Mouse (Mus musculus) stomach, embryonic 15.5 days (tissue): ENCODE measurements around the gene Ptprg. TPM values are rescaled to one million over a fixed set of nuclear protein-coding genes. Genes with fewer than 3 reads are reported as not detected.

Experiments
- ATAC-seq: fragments of 200-750 bp; cut with Nextera tagmentation; 2 replicates; pipeline ENCODE4 v1.8.0; 2017; ENCODE audit warnings: low read depth, moderate number of reproducible peaks, moderate TSS enrichment; ENCODE audit not compliant: insufficient read depth, low FRiP score
- H3K27ac ChIP-seq: fragments of 300-500 bp; sonication (generic); 2 replicates; pipeline ENCODE4 v1.5.1; 2015; ENCODE audit warnings: mild to moderate bottlenecking, inconsistent platforms
- H3K27me3 ChIP-seq: fragments of 300-500 bp; sonication (generic); replicated peaks from 2 replicates; pipeline ENCODE4 v1.6.1; 2015; ENCODE audit warnings: inconsistent platforms
- H3K36me3 ChIP-seq: fragments of 300-500 bp; sonication (generic); 2 replicates; pipeline ENCODE4 v1.6.1; 2015; ENCODE audit warnings: inconsistent platforms
- H3K4me1 ChIP-seq: fragments of 300-500 bp; sonication (generic); 2 replicates; pipeline ENCODE4 v1.6.1; 2015; ENCODE audit warnings: inconsistent platforms
- H3K4me2 ChIP-seq: fragments of 300-500 bp; sonication (generic); 2 replicates; pipeline ENCODE4 v1.6.1; 2015; ENCODE audit warnings: mild to moderate bottlenecking, inconsistent platforms
- H3K4me3 ChIP-seq: fragments of 300-500 bp; sonication (generic); replicated peaks from 2 replicates; pipeline ENCODE4 v1.5.1; 2015; ENCODE audit warnings: inconsistent platforms
- H3K9ac ChIP-seq: fragments of 300-500 bp; sonication (generic); 2 replicates; pipeline ENCODE4 v1.6.1; 2015; ENCODE audit warnings: inconsistent platforms
- H3K9me3 ChIP-seq: fragments of 300-500 bp; sonication (generic); 2 replicates; pipeline ENCODE4 v1.6.1; 2016; ENCODE audit warnings: inconsistent platforms
- WGBS: fragments of 180-500 bp; shearing (Covaris S2); methylation state at CpG from one replicate; pipeline ENCODE4 v1.1.7; 2015; 5-methylcytosine and 5-hydroxymethylcytosine counted together
- polyA plus RNA-seq: library from polyadenylated mRNA; unstranded; fragments of >200 nt; fragmentation: Nextera tagmentation; extraction: Ambion mirVana; gene quantifications from 2 replicates; pipeline ENCODE4 v1.2.1, GENCODE M21; 2015

Gene Ptprg
- polyA plus RNA-seq, 1 experiment from 2014 or later = 22.9 TPM

DNA sequence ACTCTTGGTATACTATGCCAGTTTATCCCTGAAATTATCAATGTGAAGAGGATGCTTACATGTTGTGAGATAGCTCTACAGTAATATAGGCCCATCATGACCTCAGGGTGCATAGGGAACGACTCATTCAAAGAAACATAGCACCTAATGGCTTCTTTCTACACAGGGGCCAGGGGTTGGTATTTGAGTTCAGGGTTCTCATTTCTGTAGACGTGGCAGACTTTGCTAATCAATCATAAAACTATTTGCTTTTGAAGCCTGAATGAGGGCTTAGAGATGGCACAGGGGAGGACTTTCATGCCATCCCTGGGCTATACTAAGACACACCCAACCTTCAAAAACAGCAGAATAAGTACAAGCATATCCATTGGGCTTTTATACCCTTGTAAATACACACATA, 16.4 kb downstream of the Ptprg start:
- H3K27me3 ChIP-seq = no peaks in the 10 kb centered on the region
- H3K9ac ChIP-seq = no peak overlapping the region
- H3K4me1 ChIP-seq = peaks cover 4% of the 10 kb centered on the region; the same call in 1 of the 2 replicates
- no peak for ATAC-seq
- no peaks in the 10 kb centered on the region for H3K36me3 ChIP-seq
- no peak overlapping the region for H3K27ac ChIP-seq
- WGBS = 46% methylated on average over 2 of the region's 2 CpGs
- H3K4me2 ChIP-seq = no peak overlapping the region
- H3K9me3 ChIP-seq = no peaks in the 10 kb centered on the region
- no peak overlapping the region for H3K4me3 ChIP-seq

- H3K4me3 ChIP-seq = no peak overlapping the region
- 65% methylated on average over 11 of the region's 11 CpGs for WGBS
Observed at GRCm38 (mm10) chr14:11571766-11572394, 18.5 kb downstream of the Ptprg start.

DNA sequence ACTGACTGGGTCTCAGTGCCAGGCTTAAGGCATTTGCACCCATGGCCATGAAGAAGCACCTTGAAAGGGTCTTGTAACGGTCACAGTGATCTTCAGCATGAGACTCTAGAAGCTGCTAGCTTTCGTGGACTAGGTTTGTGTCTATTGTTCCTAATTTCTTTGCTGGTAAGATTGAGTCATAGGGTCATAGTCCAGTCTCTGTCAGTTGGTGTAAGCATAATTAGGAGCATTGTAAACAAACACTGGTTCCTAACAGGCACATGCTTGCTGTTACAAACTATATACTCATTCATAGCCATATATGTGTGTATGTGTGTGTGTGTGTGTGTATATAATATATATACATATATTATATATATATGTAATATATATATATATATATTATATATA, 19.1 kb downstream of the Ptprg start:
- 77% methylated on average over 2 of the region's 2 CpGs for WGBS
- Histone ChIP-seq H3K4me1 (peaks cover 4% of the 10 kb centered on the region; the same call in 1 of the 2 replicates), H3K4me3 (no peak overlapping the region), H3K27me3 (no peaks in the 10 kb centered on the region), H3K36me3 (no peaks in the 10 kb centered on the region), H3K9ac (no peak overlapping the region), H3K9me3 (no peaks in the 10 kb centered on the region), H3K27ac (no peak overlapping the region), H3K4me2 (no peak overlapping the region)
- no peak for ATAC-seq

More at GRCm38 (mm10) chr14:11571766-11572394, 18.5 kb downstream of the Ptprg start:
- Histone ChIP-seq H3K27ac (no peak overlapping the region), H3K9ac (no peak overlapping the region), H3K36me3 (no peaks in the 10 kb centered on the region), H3K4me1 (peaks cover 4% of the 10 kb centered on the region; the same call in 1 of the 2 replicates), H3K4me2 (no peak overlapping the region), H3K9me3 (no peaks in the 10 kb centered on the region), H3K27me3 (no peaks in the 10 kb centered on the region)
- no peak for ATAC-seq

- Histone ChIP-seq H3K9ac (no peak overlapping the region), H3K36me3 (no peaks in the 10 kb centered on the region), H3K4me2 (no peak overlapping the region), H3K27me3 (no peaks in the 10 kb centered on the region), H3K4me1 (peaks cover 8% of the 10 kb centered on the region; the same call in 1 of the 2 replicates), H3K9me3 (no peaks in the 10 kb centered on the region), H3K4me3 (no peak overlapping the region), H3K27ac (no peak overlapping the region)
- no peak for ATAC-seq
- 64% methylated on average over 5 of the region's 5 CpGs for WGBS
Observed at GRCm38 (mm10) chr14:11573710-11574109, 20.4 kb downstream of the Ptprg start.

- H3K27me3 ChIP-seq = no peaks in the 10 kb centered on the region
- ATAC-seq = no peak
- 0 out of 2 replicates have a peak, but pooled peaks cover 4% of the 10 kb centered on the region for H3K4me1 ChIP-seq
- no peak overlapping the region for H3K9ac ChIP-seq
- no peaks in the 10 kb centered on the region for H3K9me3 ChIP-seq
- H3K36me3 ChIP-seq = no peaks in the 10 kb centered on the region
- WGBS = 29% methylated on average over 9 of the region's 9 CpGs
- no peak overlapping the region for H3K27ac ChIP-seq
- no peak overlapping the region for H3K4me2 ChIP-seq
- H3K4me3 ChIP-seq = no peak overlapping the region
Observed at GRCm38 (mm10) chr14:11577276-11577909, 24.1 kb downstream of the Ptprg start.

DNA sequence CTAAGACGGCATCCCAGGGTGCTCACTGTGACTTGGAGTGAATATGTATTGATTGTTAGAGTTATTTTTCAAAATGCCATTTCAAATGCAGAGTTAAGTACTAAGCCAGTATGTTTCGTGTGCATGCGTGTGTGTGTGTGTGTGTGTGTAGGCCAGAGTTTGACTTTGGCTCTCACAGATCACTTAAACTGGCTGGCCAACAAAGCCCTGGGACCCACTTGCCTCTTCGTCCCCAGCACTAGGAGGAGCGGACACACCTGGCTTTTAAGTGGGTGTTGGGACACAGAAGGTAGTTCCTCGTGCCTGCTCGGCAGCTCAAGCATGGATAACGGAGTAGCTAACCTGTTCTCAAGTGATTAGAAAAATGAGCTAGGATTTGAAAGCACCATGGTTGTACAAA, 24.6 kb downstream of the Ptprg start:
- Histone ChIP-seq H3K36me3 (no peaks in the 10 kb centered on the region), H3K27me3 (no peaks in the 10 kb centered on the region), H3K4me1 (0 out of 2 replicates have a peak, but pooled peaks cover 4% of the 10 kb centered on the region), H3K27ac (no peak overlapping the region), H3K9ac (no peak overlapping the region), H3K9me3 (no peaks in the 10 kb centered on the region), H3K4me2 (no peak overlapping the region), H3K4me3 (no peak overlapping the region)
- WGBS = 66% methylated on average over 8 of the region's 8 CpGs
- ATAC-seq = no peak

DNA sequence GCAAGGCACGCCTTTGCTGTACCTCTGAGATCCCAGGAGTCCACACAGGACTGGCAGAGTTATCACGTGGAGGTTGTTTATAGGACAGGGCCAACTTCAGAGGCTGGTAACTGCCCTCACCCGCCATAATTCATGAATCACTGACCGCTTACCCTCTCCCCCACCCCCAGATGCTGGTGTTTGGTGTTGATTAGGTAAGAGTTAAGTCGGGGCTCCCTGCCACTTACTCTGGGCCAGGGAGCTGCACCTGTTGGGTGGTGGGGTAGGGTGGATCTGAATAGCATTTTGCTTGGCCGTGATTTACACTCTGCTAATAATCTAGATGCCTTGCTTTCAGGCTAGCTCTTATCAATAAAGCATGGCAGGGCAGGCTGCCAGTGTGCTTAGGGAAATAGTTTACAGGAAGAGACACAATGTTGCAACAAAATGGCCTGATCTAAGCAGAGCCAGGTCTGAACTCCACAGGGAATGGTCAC, 25.2 kb downstream of the Ptprg start:
- no peak overlapping the region for H3K4me2 ChIP-seq
- ATAC-seq = peak; percentile 47; the same call in 1 of the 2 replicates
- H3K9ac ChIP-seq = no peak overlapping the region
- H3K27me3 ChIP-seq = no peaks in the 10 kb centered on the region
- H3K4me3 ChIP-seq = no peak overlapping the region
- 0 out of 2 replicates have a peak, but pooled peaks cover 4% of the 10 kb centered on the region for H3K4me1 ChIP-seq
- no peaks in the 10 kb centered on the region for H3K36me3 ChIP-seq
- H3K27ac ChIP-seq = no peak overlapping the region
- WGBS = 37% methylated on average over 6 of the region's 6 CpGs
- H3K9me3 ChIP-seq = no peaks in the 10 kb centered on the region

DNA sequence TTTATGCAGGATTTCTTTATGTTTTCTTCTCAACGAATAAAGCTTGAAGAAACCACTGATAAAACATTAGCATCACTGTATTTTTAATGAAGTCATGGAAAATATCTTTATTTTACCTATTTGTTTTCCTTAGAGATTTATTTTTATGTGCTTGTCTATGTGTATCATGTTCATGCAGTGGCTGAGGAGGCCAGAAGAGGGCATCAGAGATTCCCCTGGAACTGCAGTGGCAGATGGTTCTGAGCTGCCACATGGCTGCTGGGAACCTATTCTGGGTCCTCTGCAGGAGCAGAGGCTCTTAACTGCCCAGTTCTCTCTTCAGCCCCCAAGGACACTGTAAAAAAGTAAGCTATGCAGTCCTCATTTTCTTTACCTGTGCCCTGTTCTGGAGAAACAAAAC, 26.6 kb downstream of the Ptprg start:
- no peaks in the 10 kb centered on the region for H3K36me3 ChIP-seq
- no peak overlapping the region for H3K27ac ChIP-seq
- no peak overlapping the region for H3K4me3 ChIP-seq
- WGBS = 71% methylated on average over 1 of the region's 1 CpGs
- H3K9me3 ChIP-seq = no peaks in the 10 kb centered on the region
- H3K4me2 ChIP-seq = no peak overlapping the region
- no peak overlapping the region for H3K9ac ChIP-seq
- no peaks in the 10 kb centered on the region for H3K27me3 ChIP-seq
- no peak for ATAC-seq
- H3K4me1 ChIP-seq = 0 out of 2 replicates have a peak, but pooled peaks cover 4% of the 10 kb centered on the region

GRCm38 (mm10) chr14:11584263-11584662, 30.9 kb downstream of the Ptprg start:
- no peaks in the 10 kb centered on the region for H3K36me3 ChIP-seq
- H3K27me3 ChIP-seq = no peaks in the 10 kb centered on the region
- H3K4me3 ChIP-seq = no peak overlapping the region
- WGBS = 80% methylated on average over 6 of the region's 6 CpGs
- no peak overlapping the region for H3K27ac ChIP-seq
- no peak overlapping the region for H3K4me2 ChIP-seq
- no peak overlapping the region for H3K9ac ChIP-seq
- no peaks in the 10 kb centered on the region for H3K4me1 ChIP-seq
- no peaks in the 10 kb centered on the region for H3K9me3 ChIP-seq
- ATAC-seq = no peak

- 76% methylated on average over 5 of the region's 5 CpGs for WGBS
- ATAC-seq = no peak
Observed at GRCm38 (mm10) chr14:11584929-11585633, 31.7 kb downstream of the Ptprg start.

GRCm38 (mm10) chr14:11590387-11590786, 37.1 kb downstream of the Ptprg start:
- no peak for ATAC-seq
- H3K27ac ChIP-seq = no peak overlapping the region
- WGBS = 68% methylated on average over 8 of the region's 8 CpGs

More at GRCm38 (mm10) chr14:11584929-11585633, 31.7 kb downstream of the Ptprg start:
- no peak overlapping the region for H3K27ac ChIP-seq
- H3K4me2 ChIP-seq = no peak overlapping the region
- no peak overlapping the region for H3K9ac ChIP-seq
- H3K9me3 ChIP-seq = no peaks in the 10 kb centered on the region
- H3K4me1 ChIP-seq = no peaks in the 10 kb centered on the region
- no peak overlapping the region for H3K4me3 ChIP-seq
- H3K27me3 ChIP-seq = no peaks in the 10 kb centered on the region
- no peaks in the 10 kb centered on the region for H3K36me3 ChIP-seq

GRCm38 (mm10) chr14:11592650-11593049, 39.3 kb downstream of the Ptprg start:
- Histone ChIP-seq H3K4me2 (no peak overlapping the region), H3K9me3 (no peaks in the 10 kb centered on the region), H3K27me3 (no peaks in the 10 kb centered on the region), H3K36me3 (no peaks in the 10 kb centered on the region), H3K4me1 (no peaks in the 10 kb centered on the region), H3K4me3 (no peak overlapping the region), H3K9ac (no peak overlapping the region), H3K27ac (no peak overlapping the region)
- 27% methylated on average over 2 of the region's 2 CpGs for WGBS
- ATAC-seq = peak; percentile 73; the same call in 1 of the 2 replicates

More at GRCm38 (mm10) chr14:11590387-11590786, 37.1 kb downstream of the Ptprg start:
- Histone ChIP-seq H3K4me2 (no peak overlapping the region), H3K4me1 (no peaks in the 10 kb centered on the region), H3K9me3 (no peaks in the 10 kb centered on the region), H3K4me3 (no peak overlapping the region), H3K36me3 (no peaks in the 10 kb centered on the region), H3K9ac (no peak overlapping the region), H3K27me3 (no peaks in the 10 kb centered on the region)
